Mouse (Mus musculus): ENCODE data around the gene Ninj2. TPM values are rescaled to one million over a fixed set of nuclear protein-coding genes. Genes with fewer than 3 reads are reported as not detected.

The Ninj2 gene
- not detected for polyA plus RNA-seq (2015; fragmentation: Illumina TruSeq; extraction: RNeasy Lipid Tissue Mini Kit (QIAGEN cat#74804); ENCODE audit: insufficient read depth, low replicate concordance)

DNA sequence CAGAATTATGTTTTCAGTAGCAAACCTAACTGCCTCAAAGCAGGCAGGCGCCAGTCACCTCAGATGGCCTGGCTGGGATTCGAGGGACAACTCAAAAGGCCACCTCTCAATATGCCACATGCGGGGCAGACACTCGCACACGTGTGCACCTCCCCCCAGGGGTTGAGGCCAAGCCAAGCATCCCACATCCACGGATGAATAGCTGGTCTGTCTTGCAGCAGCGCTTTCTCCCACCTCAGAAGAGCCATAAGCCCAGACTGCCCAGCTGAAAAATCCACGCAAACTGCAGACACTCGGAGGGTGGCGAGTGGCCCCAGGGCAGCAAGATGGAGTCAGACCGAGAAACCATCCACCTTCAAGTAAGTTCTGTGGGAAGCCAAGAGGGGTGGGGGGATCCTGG lies at the start of gene Ninj2:
Gene Ninj2, plus strand, starts transcription at position 251 of the 400 bp plus-strand sequence.

Other genes starting within 250 kb of the Ninj2 start
- gene Erc1, start 245.2 kb upstream of the Ninj2 start, polyA plus RNA-seq (2015; fragmentation: Illumina TruSeq; extraction: RNeasy Lipid Tissue Mini Kit (QIAGEN cat#74804); ENCODE audit: insufficient read depth, low replicate concordance): 7.2 TPM
- gene Rad52, start 190.7 kb upstream of the Ninj2 start, polyA plus RNA-seq (2015; fragmentation: Illumina TruSeq; extraction: RNeasy Lipid Tissue Mini Kit (QIAGEN cat#74804); ENCODE audit: insufficient read depth, low replicate concordance): 41.1 TPM
- 355 TPM for gene Wnk1, start 54.7 kb upstream of the Ninj2 start, polyA plus RNA-seq (2015; fragmentation: Illumina TruSeq; extraction: RNeasy Lipid Tissue Mini Kit (QIAGEN cat#74804); ENCODE audit: insufficient read depth, low replicate concordance)
- gene D330020A13Rik, start 201.0 kb downstream of the Ninj2 start, polyA plus RNA-seq (2015; fragmentation: Illumina TruSeq; extraction: RNeasy Lipid Tissue Mini Kit (QIAGEN cat#74804); ENCODE audit: insufficient read depth, low replicate concordance): not detected
- gene B4galnt3, start 201.2 kb downstream of the Ninj2 start, polyA plus RNA-seq (2015; fragmentation: Illumina TruSeq; extraction: RNeasy Lipid Tissue Mini Kit (QIAGEN cat#74804); ENCODE audit: insufficient read depth, low replicate concordance): 0.08 TPM

All from spleen, adult 10 weeks (tissue).